Mouse (Mus musculus): ENCODE data around the gene Sirpa. TPM values are rescaled to one million over a fixed set of nuclear protein-coding genes. Genes with fewer than 3 reads are reported as not detected.

Sirpa gene
- polyA plus RNA-seq, 1 experiment: 94.2 TPM

DNA sequence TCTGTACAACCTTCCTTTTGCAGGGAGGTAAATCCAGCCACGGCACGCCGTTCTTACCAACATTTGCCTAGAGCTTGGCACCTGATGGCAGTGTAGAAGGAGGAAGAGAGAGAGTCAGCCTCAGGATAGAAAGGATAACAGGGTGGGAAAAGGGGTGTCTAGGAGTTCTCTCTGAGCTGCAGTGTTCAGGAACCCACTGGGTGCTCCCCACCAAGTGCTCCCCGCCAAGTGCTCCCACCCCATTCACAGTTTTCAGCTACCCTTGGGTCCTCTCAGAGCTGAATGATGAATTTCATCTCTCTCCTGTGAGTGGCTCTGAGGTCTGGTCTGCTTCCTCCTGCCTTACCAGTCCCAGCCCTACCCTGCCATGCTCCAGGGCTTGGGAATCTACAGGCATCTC is 1.9 kb downstream of the Sirpa start:
- no peak for DNase-seq
- H3K4me3 ChIP-seq (replicated peaks; ENCODE audit: extremely low read depth, low read depth, low read length): peak overlapping the region; percentile 79
- 72% methylated on average over 4 of the region's 4 CpGs for WGBS
- H3K4me1 ChIP-seq (ENCODE audit: control insufficient read depth, insufficient read depth, low read length): peaks cover 2% of the 10 kb centered on the region; the same call in 1 of the 2 replicates
- TF ChIP-seq CTCF (IDR thresholded peaks at IDR 0.05; ENCODE audit: insufficient read depth, low read length) (no peak), POLR2A (IDR thresholded peaks at IDR 0.05; ENCODE audit: borderline replicate concordance, extremely low read depth, low read depth, low read length) (no peak)

DNA sequence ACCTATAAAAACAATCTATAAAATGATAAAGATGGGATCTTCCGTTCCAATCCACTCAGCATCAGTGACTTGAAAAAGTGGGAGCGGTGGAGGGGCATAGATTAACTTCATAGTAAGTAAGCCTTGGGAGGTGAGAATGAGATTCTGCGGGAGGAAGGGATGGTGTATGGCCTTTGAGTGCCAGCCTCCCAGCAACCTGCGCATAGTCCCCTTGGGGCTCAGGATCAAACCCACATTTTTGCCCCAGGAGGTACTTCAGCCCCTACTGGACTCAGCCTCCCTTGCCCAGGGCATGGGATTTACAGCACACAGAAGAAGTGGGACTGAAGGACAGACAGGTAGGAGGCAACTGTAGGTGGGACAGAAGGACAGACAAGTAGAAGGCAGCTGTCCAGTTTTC is 2.6 kb downstream of the Sirpa start:
- Histone ChIP-seq H3K4me1 (ENCODE audit: control insufficient read depth, insufficient read depth, low read length) (peaks cover 2% of the 10 kb centered on the region; the same call in 1 of the 2 replicates), H3K4me3 (replicated peaks; ENCODE audit: extremely low read depth, low read depth, low read length) (no peak overlapping the region)
- WGBS: 63% methylated on average over 4 of the region's 4 CpGs
- TF ChIP-seq CTCF (IDR thresholded peaks at IDR 0.05; ENCODE audit: insufficient read depth, low read length) (no peak), POLR2A (IDR thresholded peaks at IDR 0.05; ENCODE audit: borderline replicate concordance, extremely low read depth, low read depth, low read length) (no peak)
- no peak for DNase-seq

DNA sequence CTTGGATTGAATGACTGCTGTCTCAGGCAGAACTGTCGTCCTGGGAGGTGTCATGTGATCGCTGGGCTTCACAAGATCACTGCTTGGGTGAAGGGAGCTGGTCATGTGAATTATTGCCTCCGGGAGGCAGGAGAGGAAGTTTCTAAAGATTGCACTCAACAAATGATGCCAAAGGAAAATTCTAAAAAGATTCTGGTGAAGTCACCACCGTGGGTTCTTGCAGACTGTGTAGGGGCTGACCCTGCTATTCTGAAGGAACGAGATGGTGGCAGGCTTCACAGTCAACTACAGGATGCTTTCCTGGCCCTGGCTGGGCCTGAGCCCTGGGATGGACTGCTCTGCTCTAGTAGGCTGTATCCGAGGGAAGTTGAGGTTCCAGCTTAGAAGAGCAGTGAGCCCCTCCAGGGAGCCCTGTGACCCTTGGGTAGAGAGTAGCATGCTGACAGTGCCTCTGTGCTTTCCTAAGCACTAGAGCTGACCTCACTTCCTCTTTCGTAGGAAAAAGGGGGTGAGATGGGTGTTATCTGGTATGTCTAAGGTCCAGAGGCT is 3.1 kb downstream of the Sirpa start:
- Histone ChIP-seq H3K4me3 (replicated peaks; ENCODE audit: extremely low read depth, low read depth, low read length) (no peak overlapping the region), H3K4me1 (ENCODE audit: control insufficient read depth, insufficient read depth, low read length) (peaks cover 2% of the 10 kb centered on the region; the same call in 1 of the 2 replicates)
- TF ChIP-seq CTCF (IDR thresholded peaks at IDR 0.05; ENCODE audit: insufficient read depth, low read length): no peak
- TF ChIP-seq POLR2A (IDR thresholded peaks at IDR 0.05; ENCODE audit: borderline replicate concordance, extremely low read depth, low read depth, low read length): no peak
- WGBS: 42% methylated on average over 7 of the region's 7 CpGs
- DNase-seq: peak; percentile 20

DNA sequence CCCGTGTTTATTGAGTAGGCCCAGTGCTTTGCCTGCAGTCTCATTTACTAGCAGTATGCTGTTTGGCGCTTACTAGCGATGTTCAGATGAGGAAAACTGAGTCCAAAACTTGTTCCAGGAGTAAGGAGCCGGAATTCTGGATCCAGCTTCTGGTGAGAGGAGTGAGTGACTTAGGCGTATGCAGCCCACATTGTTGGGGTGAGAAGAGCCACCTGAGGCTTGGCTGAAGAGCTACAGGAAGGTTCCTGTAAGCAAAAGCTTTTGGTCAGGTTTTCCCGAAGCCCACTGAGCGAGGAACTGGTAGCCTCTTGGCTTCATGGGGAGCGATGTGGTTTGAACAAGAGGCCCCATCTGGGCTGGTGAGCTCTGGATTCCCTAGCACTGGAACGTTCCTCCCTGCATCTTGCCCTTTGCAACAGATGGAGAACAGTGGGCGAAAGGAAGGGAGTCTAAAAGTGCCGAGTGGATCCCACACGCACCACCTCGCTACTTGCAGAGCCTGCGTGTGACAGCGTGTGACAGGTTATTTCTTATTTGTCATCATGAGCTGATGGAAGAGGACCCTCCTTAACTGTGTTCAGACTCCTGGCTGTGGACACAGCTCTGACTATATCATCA is 4.0 kb downstream of the Sirpa start:
- H3K4me3 ChIP-seq (replicated peaks; ENCODE audit: extremely low read depth, low read depth, low read length): no peak overlapping the region
- H3K4me1 ChIP-seq (ENCODE audit: control insufficient read depth, insufficient read depth, low read length): peaks cover 2% of the 10 kb centered on the region; the same call in 1 of the 2 replicates
- 90% methylated on average over 15 of the region's 15 CpGs for WGBS
- TF ChIP-seq POLR2A (IDR thresholded peaks at IDR 0.05; ENCODE audit: borderline replicate concordance, extremely low read depth, low read depth, low read length) (no peak), CTCF (IDR thresholded peaks at IDR 0.05; ENCODE audit: insufficient read depth, low read length) (no peak)
- DNase-seq: no peak

DNA sequence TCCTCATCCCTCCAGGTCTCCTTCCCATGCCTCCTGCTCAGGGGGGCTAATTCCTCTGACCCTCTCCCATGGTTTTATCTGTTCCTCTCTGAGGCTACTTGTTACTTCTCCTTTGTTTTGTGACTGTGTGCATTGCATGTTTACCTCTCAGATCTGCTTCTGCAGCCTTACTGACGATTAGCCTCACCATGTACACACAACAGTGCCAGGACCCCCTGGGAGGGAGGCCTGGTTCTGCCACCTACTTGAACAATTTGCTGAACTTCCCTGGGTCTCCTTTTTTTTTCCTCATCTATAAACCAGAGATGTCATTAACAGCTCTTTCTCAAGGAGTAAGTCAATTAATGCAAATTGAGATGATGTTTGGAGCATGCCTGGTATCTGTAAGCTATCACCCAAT is 4.9 kb downstream of the Sirpa start:
- DNase-seq: no peak
- 58% methylated on average over 1 of the region's 1 CpGs for WGBS
- Histone ChIP-seq H3K4me3 (replicated peaks; ENCODE audit: extremely low read depth, low read depth, low read length) (no peak overlapping the region), H3K4me1 (ENCODE audit: control insufficient read depth, insufficient read depth, low read length) (peaks cover 2% of the 10 kb centered on the region; the same call in 1 of the 2 replicates)
- TF ChIP-seq POLR2A (IDR thresholded peaks at IDR 0.05; ENCODE audit: borderline replicate concordance, extremely low read depth, low read depth, low read length) (no peak), CTCF (IDR thresholded peaks at IDR 0.05; ENCODE audit: insufficient read depth, low read length) (no peak)

DNA sequence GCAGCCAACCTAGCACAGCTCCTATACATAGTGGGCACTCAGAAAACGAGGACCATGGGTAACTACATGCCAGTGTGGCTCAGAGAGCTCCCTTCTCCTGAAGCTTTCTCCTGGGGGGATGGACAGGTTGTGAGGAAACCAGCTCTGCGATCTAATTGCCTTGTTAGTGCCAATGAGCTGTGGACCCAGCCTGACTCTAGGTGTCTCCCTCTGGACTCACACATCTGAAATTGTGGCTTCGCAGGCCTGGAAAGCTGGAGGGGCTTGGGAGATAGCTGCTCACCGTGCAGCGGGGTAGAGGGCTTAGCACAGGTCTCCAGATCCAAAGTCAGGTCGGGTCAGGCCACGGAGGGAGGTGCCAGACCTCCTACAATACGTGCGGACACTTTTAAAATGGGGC is 5.5 kb downstream of the Sirpa start:
- peaks cover 2% of the 10 kb centered on the region; the same call in 1 of the 2 replicates for H3K4me1 ChIP-seq (ENCODE audit: control insufficient read depth, insufficient read depth, low read length)
- WGBS: 66% methylated on average over 9 of the region's 9 CpGs
- TF ChIP-seq POLR2A (IDR thresholded peaks at IDR 0.05; ENCODE audit: borderline replicate concordance, extremely low read depth, low read depth, low read length) (no peak), CTCF (IDR thresholded peaks at IDR 0.05; ENCODE audit: insufficient read depth, low read length) (no peak)
- no peak overlapping the region for H3K4me3 ChIP-seq (replicated peaks; ENCODE audit: extremely low read depth, low read depth, low read length)
- no peak for DNase-seq

DNA sequence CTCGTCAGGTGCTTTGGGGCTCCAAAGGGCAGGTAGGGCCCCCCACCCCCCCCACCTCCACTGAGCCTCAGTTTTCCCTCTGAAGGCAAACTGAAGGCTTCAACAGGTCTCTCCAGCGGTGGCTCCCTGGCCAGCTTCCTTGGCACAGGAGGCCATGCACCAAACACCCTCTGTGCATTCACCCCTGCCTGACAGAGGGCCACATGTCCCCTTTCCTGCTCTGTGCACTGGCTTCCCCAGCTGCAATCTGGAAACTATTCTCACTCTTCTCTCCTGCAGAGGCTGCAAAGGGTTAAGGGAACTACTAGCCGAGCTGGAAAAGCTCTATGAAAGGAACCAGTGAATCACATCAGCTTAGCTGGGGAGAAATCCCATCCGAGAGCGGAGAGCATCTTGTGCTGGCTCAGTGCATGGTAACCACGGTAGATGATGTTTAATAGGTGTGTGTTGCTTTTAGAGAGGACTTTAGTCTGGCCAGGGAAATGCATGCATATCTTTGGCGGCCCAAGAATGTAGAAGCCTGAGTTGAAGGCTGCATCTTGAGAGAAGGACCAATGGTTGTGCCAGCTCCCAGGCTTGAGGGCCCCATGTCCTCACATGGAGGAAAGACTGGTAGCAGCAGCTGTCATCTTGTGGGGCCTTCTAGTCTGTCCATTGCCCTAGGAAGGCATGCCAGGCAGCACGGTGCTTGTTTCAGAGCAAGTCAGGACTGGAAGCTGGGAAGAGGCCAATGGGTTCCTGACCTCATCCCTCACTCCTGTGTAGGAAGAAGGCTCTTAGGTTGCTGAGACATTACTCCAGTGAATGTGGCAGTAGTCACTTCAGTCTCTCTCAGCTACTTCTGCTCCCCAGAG is 6.8 kb downstream of the Sirpa start:
- Histone ChIP-seq H3K4me3 (replicated peaks; ENCODE audit: extremely low read depth, low read depth, low read length) (no peak overlapping the region), H3K4me1 (ENCODE audit: control insufficient read depth, insufficient read depth, low read length) (no peaks in the 10 kb centered on the region)
- DNase-seq: no peak
- TF ChIP-seq CTCF (IDR thresholded peaks at IDR 0.05; ENCODE audit: insufficient read depth, low read length) (no peak), POLR2A (IDR thresholded peaks at IDR 0.05; ENCODE audit: borderline replicate concordance, extremely low read depth, low read depth, low read length) (no peak)
- WGBS: 67% methylated on average over 8 of the region's 8 CpGs

DNA sequence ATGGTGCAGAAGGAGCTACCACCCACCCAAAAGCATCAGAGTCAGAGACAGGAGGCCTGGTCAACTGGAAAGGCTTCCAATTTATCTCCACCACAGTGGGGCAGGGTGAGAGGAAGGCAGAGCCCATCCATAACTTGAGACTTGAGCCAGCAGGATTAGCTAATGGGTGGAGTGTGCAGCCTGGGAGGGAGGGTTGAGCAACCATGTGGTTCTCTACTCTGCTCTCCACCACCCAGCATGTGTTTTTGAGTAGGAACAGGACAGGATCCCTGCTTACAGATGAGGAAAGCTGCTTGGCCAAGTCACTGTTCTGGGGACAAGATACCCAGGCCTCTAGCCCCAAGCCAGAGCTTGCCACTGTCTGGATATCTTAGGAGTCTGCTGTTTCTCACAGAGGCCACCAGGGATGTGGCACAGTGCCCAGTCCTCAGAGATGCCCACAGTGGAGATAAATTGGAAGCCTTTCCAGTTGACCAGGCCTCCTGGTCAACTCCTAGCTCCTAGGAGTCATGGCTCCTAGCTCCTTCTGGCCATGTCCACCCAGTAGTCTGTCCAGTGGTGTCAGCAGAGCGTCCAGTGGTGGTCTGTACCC is 8.5 kb downstream of the Sirpa start:
- no peak for TF ChIP-seq POLR2A (IDR thresholded peaks at IDR 0.05; ENCODE audit: borderline replicate concordance, extremely low read depth, low read depth, low read length)
- TF ChIP-seq CTCF (IDR thresholded peaks at IDR 0.05; ENCODE audit: insufficient read depth, low read length): no peak
- no peak overlapping the region for H3K4me3 ChIP-seq (replicated peaks; ENCODE audit: extremely low read depth, low read depth, low read length)
- no peak for DNase-seq
- WGBS: 76% methylated on average over 1 of the region's 1 CpGs
- no peaks in the 10 kb centered on the region for H3K4me1 ChIP-seq (ENCODE audit: control insufficient read depth, insufficient read depth, low read length)

DNA sequence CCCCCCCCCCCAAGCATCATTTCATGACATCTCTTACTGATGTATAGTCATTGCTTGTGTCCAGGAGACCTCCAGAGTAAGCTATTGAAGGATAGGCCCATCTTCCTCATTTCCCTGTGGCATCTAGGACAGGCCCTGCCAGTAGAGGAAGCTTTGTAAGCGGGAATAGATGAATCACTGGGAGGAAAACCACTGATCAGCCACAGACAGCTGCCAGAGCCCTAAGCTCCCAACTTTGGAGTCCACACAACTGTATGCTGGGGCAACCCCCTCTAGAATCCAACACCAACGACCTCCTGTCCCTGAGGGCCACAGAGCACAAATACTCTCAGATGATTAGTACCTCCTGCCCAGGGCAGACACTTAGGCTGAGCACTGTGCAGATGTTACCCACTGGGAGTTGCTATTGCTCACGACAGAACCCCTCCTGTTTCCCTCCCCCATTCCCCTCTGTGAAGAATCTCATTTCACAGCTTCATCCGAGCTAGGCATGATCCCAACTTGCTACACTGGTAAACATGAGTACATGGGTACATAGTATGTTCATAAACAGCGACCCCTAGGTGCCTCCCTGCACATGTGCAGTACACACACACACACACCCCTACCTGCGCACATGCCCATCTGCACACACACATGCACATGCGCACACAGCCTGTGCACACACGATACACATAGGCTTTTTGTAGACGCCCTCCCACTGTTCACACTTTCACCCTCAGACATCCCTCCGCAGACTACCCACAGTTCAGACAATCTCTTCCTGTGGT is 9.4 kb downstream of the Sirpa start:
- TF ChIP-seq CTCF (IDR thresholded peaks at IDR 0.05; ENCODE audit: insufficient read depth, low read length) (no peak), POLR2A (IDR thresholded peaks at IDR 0.05; ENCODE audit: borderline replicate concordance, extremely low read depth, low read depth, low read length) (no peak)
- 78% methylated on average over 10 of the region's 10 CpGs for WGBS
- H3K4me3 ChIP-seq (replicated peaks; ENCODE audit: extremely low read depth, low read depth, low read length): no peak overlapping the region
- no peak for DNase-seq
- H3K4me1 ChIP-seq (ENCODE audit: control insufficient read depth, insufficient read depth, low read length): no peaks in the 10 kb centered on the region

Data from lung, adult 2 months (tissue).